Mouse (Mus musculus) thymus, postnatal 36 days (tissue): ENCODE data around the gene Slc4a1ap.
"Not testable (repeated sequence)": the region's sequence is repeated elsewhere in the genome, so short reads cannot be mapped to it uniquely, and the experiment has no call there.

Experiments used
- DNase-seq, 2 experiments: peaks; one replicate each; pipeline ENCODE4 v3.0.0; 2022; ENCODE audit warnings: mixed read lengths in 2 of 2

The Slc4a1ap gene

DNA sequence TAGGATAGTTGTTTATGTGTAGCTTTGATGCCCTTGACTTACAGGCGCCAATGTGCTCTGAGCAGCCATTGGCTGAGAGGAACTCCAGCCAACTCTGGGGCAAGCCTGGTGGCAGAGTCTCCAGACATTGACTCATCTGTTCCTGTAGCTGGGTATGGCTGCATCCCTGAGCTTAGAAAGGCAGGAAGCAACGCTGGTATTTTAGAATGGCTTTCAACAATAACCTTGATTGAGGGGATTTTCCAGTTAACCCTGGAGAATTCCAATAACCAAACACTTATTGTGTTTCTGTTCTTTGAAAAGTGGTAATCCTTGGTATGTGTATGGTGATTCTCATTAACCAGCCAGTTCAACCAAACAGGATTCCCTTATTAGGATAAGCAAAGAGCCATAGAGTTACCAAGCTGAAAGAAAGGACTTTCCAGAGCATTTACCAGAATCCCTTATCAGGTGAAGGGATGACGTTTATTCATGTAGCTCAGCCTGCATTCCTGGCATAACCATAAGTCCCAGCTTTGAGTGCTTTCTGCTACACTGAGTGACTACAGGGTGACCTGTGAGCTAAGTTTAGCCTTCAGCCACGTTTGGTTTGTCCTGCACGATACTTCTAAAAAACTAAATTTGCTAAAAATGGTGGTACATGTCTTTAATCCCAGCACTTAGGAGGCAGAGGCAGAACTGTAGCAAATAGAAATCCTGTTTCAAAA lies 41.3 kb downstream of the Slc4a1ap start:
- no peak for DNase-seq

DNA sequence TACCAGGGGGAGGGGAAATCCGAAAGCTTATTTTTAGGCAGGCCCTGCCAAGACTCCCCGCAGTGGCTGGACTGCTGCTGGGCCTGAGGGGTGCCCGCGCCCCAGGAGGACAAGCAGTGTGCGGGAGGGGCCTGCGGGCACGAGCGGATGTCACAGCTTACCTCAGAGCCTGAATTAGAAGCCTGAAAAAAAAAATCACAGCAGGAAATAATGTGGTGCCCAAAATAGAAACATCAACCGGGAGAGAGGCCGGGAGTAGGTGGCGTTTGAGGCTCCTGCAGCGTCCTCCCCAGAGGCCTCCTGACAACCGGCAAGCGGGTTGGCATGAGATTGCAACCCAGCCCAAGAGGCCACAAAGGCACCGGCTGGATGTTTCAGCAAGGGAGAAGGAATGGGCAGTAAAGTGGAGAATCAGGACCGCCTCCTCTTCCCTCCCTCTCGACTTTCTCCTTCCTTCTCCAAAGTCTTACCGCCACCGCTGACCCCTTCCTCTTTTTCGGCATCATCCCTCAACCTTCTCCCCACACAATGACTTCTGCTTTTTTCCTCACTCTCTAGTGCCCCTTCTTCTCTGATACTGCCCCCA lies 44.3 kb downstream of the Slc4a1ap start:
- no peak for DNase-seq

- no peak for DNase-seq
Observed at GRCm38 (mm10) chr5:31573722-31574121, 46.9 kb downstream of the Slc4a1ap start.

DNA sequence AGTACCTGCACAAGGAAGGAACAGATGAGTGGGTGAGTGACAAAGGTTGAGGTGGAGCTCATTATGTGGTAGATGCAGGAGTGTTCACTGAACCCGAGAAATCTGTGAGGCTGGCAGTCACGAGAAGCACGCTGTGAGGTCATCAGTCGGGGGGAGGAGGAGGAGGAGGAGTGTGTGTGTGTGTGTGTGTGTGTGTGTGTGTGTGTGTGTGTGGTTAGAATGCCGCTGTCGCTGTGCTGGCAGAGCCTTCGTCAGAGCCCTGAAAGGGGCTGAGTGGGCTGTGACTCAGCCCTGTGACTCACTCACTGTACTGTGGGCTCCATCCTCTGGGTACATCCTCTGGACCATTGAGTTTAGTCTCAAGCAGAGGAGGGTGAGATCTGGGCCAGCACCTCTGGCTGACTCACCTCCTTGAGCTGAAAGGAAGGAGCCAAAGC lies 49.8 kb downstream of the Slc4a1ap start:
- no peak for DNase-seq

- DNase-seq = no peak
Observed at GRCm38 (mm10) chr5:31581263-31581662, 54.5 kb downstream of the Slc4a1ap start.

- peak in 1 of 2 experiments; percentile 27 for DNase-seq
Observed at GRCm38 (mm10) chr5:31581932-31582331, 55.1 kb downstream of the Slc4a1ap start.

DNA sequence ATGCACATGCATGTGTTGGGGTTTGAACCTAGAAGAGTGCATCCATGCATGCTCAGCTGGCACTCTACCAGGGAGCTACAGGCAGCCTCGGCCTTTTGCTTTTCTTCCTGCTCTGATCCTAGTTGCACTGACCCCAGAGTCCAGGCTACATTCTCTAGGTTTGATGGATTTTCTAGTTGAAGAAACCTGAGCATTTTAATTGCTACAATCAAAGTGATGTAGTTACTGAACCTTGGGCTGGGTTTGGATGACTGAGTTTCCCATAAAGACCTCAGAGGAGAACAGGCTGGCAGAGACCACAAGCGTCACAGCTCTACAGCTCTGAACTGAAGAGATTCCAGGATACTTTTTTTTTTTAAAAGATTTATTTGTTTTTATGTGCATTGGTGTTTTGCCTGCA lies 56.5 kb downstream of the Slc4a1ap start:
- DNase-seq = no peak

GRCm38 (mm10) chr5:31585526-31585925 lies 58.7 kb downstream of the Slc4a1ap start:
- no peak for DNase-seq

GRCm38 (mm10) chr5:31588016-31588415 lies 61.2 kb downstream of the Slc4a1ap start:
- DNase-seq = no peak

DNA sequence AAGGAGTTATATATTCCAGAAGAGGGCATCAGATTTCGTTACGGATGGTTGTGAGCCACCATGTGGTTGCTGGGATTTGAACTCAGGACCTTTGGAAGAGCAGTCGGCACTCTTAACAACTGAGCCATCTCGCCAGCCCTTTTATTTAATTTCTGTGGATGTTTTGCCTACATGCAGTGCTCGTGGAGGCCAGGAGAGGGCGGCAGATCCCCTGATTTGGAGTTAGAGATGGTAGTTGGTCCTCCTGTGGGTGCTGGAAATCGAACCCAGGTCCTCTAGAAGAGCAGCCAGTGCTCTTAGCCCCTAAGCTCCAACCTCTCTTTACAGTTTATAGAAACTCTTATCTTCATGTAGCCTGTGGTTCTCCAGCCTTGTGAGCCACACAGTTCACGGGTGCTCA lies 61.9 kb downstream of the Slc4a1ap start:
- not testable (repeated sequence) for DNase-seq

- DNase-seq = no peak
Observed at GRCm38 (mm10) chr5:31589711-31590319, 63.0 kb downstream of the Slc4a1ap start.

DNA sequence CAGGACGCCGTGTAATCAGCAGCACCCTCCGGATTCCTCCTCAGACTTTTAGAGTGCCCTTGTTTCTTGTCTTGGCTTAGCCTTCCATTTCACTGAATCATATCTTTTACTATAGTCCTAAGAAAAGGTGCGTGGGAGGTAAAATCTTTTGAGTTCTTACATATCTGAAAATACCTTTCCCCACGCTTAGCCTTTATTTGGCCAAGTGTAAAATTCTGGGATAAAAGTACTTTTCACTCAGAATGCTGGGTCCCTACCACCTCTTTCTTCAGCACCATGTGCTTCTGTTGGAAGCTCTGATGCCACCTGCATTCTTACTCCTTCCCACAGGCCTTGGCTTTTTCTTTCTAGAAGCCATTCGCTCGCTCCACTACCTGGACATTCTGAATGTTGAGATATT lies 64.3 kb downstream of the Slc4a1ap start:
- DNase-seq = no peak

GRCm38 (mm10) chr5:31595868-31596267 lies 69.1 kb downstream of the Slc4a1ap start:
- no peak for DNase-seq

- DNase-seq = peak; percentile 76 to 83
Observed at GRCm38 (mm10) chr5:31596481-31597429, 70.0 kb downstream of the Slc4a1ap start, which contains the start of gene Mrpl33. Gene Mrpl33, plus strand, starts transcription at chr5:31596935.

DNA sequence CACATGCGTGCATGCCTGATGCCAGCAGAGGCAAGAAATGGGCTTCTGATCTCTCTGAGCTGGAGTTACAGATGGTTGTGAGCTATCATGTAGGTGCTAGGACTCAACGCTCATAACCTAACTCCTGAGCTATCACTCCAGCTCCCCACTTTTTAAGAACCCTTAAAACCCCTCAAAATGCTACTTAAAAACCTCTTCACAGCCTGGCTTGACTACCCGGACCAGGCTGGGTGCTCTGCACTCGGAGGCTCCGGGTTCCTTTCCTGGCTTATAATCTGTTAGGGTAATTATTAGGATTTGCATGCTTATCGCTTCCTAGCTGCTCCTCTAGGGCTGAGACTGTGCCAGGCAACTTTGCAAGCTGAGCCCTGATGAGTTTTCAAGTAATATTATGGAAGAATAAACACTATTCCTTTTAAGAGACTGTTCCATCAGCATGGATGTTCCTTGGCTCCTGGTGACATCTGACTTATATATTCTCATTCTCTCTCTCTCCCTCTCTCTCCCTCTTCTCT lies 70.7 kb downstream of the Slc4a1ap start:
- no peak for DNase-seq

DNA sequence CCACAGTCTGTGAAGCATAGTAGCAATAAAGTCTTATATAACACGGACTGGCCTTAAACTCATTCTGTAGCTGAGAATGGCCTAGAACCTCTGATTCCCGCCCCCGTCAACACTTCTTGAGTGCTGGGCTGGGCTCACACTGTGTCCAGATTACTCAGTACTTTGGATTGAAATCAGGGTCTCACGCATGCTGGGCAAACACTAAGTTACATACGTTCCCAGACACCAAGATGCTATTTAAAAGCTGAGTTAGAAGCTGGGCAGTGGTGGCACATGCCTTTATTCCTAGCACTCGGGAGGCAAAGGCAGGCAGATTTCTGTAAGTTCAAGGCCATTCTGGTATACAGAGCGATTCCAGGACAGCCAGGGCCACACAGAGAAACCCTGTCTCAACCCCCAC lies 71.3 kb downstream of the Slc4a1ap start:
- no peak for DNase-seq

GRCm38 (mm10) chr5:31598579-31598978 lies 71.8 kb downstream of the Slc4a1ap start:
- DNase-seq = peak; percentile 54 to 55

- DNase-seq = no peak
Observed at GRCm38 (mm10) chr5:31599161-31599560, 72.4 kb downstream of the Slc4a1ap start.

- DNase-seq = no peak
Observed at GRCm38 (mm10) chr5:31601162-31601722, 74.4 kb downstream of the Slc4a1ap start.

GRCm38 (mm10) chr5:31602377-31602776 lies 75.6 kb downstream of the Slc4a1ap start:
- peak; percentile 59 to 73 for DNase-seq

DNA sequence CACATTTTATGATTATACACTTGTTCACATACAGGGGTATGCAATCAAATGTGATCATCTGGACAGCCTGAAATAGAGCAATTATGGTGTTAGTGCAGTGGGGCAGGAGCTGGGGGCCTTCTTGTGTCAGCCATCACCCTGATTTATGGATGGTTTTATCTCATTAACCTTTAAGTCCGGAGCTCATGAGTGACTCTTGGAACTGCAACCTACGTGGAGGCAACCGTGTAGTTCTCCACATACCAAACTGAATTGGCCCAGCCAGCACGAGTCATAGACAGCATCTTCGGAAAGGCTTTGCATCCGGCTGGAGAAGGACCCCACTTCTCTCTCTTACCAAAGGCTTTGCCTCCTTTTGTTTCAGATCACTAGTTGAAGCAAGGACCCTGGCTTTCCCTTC lies 77.0 kb downstream of the Slc4a1ap start:
- DNase-seq = no peak

GRCm38 (mm10) chr5:31606151-31606550 lies 79.4 kb downstream of the Slc4a1ap start:
- DNase-seq = peak; percentile 56 to 74
